Mouse (Mus musculus) 3T3-L1 (cell line): ENCODE results near the gene Speer4a.
"Not testable (repeated sequence)": the region's sequence is repeated elsewhere in the genome, so short reads cannot be mapped to it uniquely, and the experiment has no call there.

ENCODE experiments used
- DNase-seq: peaks from one replicate; pipeline ENCODE4 v3.0.0-alpha.2; 2015; ENCODE audit warnings: low read depth, low spot score

Gene Speer4a

GRCm38 (mm10) chr5:26039458-26039857, at the start of gene Speer4a:
TSS of gene Speer4a (minus strand) at chr5:26039558.
- DNase-seq, result not testable (repeated sequence)

DNA sequence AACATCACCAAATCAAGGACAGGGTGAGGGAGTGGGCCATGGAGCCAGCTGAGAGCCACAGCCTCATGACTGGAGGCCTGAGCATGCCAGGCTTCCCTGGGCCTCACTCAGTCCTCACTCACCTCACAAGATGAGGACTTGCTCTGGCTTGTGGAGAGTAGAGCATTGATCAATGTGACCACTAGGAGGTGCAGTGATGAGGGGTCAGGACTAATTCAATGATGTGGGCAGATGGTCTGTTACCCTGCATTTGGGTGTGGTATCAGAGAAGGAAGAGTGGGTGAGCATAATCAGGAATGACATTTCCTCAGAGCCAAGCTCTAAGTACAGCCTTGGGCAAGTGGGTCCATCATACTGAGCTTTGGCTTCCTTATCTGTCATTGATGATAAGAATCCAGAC, 39.7 kb upstream of the Speer4a start:
- peak; percentile 1 for DNase-seq

DNA sequence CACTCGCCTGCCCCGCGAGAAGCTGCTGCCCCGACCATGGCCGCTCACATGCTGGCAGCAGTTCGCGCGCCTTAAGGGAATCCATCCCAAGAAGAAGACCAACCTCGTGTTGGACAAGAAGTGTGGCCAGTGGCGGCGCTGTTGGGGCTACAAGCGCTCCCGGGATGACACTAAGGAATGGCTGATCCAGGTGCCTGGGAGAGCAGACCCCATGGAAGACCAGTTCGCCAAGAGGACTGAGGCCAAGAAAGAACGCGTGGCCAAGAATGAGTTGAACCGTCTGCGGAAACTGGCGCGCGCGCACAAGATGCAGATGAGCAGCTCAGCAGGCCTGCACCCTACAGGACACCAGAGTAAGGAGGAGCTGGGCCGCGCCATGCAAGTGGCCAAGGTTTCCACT, 31.4 kb upstream of the Speer4a start:
- DNase-seq, result no peak

- not testable (repeated sequence) for DNase-seq
Observed at GRCm38 (mm10) chr5:26058481-26058880, 19.1 kb upstream of the Speer4a start, which contains the start of gene Gm7347. TSS of gene Gm7347 (minus strand) at chr5:26058581.

DNA sequence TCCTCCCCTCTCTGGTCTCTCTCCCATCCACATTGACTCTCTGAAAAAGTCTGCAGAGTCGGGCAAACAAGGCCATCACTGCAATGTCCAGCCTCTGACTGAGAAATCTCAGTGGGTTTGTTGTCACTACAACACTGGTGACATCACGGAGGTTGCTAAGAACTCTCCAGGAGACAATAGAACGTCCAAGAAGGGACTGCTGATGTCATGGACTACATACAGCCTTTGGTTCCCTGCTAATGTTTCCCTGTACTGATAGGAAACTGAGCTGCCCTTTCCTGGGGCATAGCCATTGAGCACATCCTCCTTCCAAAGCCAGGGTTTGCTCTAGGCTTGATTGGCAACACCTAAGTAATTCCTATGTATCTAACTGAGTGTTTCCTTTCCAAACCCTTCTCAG, 16.5 kb downstream of the Speer4a start, which contains the start of gene Gm5862:
TSS of gene Gm5862 (minus strand) at position 101 of the 400 bp plus-strand sequence.
- not testable (repeated sequence) for DNase-seq

GRCm38 (mm10) chr5:26007697-26008096, 31.7 kb downstream of the Speer4a start:
- not testable (repeated sequence) for DNase-seq

- DNase-seq, result not testable (repeated sequence)
Observed at GRCm38 (mm10) chr5:26006937-26007695, 32.2 kb downstream of the Speer4a start.

DNA sequence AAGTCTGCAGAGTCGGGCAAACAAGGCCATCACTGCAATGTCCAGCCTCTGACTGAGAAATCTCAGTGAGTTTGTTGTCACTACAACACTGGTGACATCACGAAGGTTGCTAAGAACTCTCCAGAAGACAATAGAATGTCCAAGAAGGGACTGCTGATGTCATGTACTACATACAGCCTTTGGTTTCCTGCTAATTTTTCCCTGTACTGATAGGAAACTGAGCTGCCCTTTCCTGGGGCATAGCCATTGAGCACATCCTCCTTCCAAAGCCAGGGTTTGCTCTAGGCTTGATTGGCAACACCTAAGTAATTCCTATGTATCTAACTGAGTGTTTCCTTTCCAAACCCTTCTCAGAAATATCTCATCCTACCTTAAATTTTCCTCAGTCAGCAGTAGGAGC, 34.7 kb downstream of the Speer4a start, which contains the start of gene Gm1979:
TSS of gene Gm1979 (minus strand) at position 101 of the 400 bp plus-strand sequence.
- not testable (repeated sequence) for DNase-seq

- not testable (repeated sequence) for DNase-seq
Observed at GRCm38 (mm10) chr5:25988550-25988949, 50.8 kb downstream of the Speer4a start, which contains the start of gene Gm21698. TSS of gene Gm21698 (minus strand) at chr5:25988650.
